Mouse (Mus musculus) mesoderm, embryonic 11.5 days (tissue): Measurements from ENCODE around the gene Creb3l1.

Experiments used
- DNase-seq: peaks from one replicate; pipeline ENCODE4 v3.0.0-alpha.2; 2012; ENCODE audit warnings: low read depth, low spot score

Creb3l1 gene

DNA sequence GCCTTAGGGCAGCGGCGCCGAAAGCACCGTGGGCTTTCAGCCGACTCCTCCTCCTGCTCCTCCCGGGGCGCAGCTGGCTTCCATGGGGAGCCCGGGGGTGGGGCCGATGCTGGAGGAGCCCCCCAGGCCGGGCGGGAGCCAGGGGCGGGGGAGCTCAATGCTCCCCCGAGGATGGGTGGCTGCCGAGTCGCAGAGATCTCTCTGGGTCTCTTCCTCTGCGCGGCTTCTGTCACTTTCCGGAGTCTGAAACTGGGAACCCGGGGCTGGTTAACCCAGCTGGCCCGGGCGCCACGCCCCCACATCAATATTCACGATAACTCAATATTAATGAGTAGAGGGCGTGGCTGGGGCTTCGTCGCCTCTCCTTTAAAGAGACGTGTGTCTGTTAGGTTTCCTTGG lies at the start of gene Creb3l1:
TSS of gene Creb3l1 (minus strand) at position 229 of the 399 bp plus-strand sequence.
- DNase-seq: peak; percentile 71

DNA sequence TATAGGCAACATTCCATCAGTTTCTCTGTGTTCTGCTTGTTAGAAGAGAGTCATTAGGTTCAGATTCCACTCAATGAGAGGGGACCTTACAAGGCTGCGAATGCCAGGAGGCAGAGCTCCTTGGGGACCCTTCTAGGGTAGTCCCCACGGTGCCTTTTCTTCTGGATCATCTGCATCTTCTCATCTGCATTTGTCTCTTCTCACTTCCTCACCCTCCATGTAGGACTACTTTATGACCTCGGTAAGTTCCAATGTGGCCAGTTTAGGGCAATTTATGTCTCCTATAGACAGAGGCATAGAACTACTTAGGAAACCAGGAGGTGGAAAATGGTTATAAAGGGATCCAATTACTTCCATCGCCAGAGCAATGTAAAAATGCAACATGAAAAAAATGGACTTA lies 46.8 kb upstream of the Creb3l1 start:
- DNase-seq: no peak

DNA sequence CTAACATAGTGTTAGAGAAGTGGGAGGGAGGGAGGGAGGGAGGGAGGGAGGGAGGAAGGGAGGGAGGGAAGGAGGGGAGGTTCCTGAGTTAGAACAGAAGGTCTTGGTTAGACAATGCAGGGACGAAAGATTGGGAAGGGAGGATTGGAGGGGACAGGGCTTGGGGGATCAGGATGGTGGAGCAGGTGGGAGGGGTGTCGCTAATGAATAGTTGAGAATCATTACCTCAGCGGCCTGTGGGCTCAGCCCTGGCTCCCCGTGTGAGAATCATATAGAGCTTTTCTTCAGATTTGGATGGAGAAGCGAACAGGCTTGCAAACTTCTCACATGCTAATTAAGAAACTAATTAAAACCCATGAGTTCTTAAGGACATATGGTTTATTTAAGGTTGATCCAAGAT lies 45.3 kb upstream of the Creb3l1 start:
- no peak for DNase-seq

DNA sequence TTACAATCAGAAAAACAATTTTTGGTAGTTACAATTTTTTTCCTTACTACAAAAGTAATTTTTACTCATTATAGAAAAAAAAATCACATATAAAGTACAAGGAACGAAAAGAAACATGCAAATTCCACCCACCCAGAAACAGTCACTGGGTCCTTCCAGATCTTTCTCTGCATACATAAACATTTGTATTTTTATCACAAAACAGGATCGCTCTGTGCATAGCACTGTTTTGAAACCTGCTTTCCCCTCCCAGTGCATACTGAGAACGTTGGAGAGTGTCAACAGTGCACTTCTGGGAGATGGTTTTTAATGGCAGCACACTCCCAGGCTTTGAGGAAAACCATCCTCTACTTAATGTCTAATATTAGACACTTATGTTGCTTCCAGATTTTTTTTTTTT lies 43.3 kb upstream of the Creb3l1 start:
- no peak for DNase-seq

DNA sequence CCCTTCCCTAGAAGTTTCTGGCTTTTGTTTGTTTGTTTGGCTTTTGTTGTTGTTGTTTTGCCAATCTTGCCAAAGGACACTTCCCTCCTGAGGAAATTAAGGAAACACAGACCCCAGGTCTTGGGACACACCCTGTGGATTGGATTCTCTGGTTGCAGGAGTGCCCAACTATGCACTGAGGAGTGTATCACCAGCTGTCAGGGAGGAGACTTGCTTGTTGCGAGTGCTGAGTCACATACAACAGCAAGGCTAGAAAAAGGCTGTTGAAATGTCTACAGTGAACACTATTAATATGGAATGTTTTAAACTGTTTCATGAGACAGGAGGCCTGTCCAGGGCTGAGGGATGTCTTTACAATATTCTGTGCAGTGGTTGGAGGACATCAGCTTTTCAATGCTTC lies 42.6 kb upstream of the Creb3l1 start:
- no peak for DNase-seq

DNA sequence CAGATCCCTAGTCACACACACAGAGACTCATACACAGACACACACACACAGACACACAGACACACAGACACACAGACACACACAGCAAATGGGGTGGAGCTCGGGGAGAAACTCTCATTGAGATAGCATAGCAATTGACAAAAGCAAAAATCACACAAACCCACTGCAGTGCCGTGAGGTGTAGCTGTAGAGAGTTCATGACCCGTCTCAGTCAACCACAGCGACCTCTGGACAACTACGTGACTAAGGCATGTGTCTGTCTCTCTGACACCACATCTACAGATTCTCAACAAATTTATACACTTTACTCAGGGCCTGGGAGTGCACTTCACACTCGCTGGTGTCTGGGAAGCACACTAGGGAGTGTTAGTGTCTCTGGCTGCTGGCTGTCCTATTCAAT lies 41.6 kb upstream of the Creb3l1 start:
- no peak for DNase-seq

DNA sequence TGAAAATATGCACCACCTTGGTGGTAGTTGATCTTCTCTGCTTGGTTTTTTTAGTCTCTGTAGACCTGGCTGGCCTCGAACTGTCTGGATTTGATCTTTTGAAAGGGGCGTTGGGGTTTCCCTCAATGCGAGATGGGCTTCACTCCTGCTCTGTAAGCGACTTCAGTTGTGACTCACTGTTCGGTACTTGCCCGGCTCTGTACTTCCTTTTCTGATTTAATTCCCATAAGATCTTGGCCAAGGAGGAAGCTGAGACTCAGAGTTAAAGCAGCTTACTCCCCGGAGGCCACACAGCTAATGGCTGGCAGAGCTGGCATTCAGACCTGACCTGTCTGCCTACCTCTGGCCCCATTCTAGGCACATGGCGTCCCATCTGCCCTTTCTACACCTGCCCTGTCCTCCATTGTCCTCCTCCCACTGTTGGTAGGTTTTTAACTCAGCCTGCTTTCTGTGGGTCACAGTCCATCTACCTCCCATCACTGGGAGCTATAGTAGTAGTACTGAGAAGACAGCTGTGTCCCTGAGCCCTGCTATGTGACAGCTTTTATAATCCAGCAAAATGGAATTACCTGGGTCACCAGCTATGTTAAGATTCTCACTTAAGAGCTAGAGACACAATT lies 41.1 kb upstream of the Creb3l1 start:
- no peak for DNase-seq

DNA sequence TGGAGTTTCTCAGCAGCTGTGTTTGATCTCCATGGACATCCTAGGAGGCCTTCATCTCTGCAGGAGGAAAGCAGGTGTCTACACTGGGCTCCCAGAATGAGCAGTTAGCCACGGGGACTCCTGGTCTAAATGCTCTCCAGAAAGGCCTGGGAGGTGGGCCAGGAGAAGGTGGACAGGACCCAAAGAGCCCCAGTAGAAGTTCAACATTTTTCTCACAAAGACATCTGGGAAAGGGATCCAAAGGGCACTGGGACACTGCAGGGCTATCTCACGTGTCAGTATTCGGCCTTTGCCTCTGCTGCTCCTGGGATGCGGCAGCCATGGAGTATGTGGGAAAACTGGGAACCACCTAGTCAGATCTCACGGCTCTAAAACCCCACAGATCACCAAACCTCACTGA lies 38.8 kb upstream of the Creb3l1 start:
- DNase-seq: no peak

DNA sequence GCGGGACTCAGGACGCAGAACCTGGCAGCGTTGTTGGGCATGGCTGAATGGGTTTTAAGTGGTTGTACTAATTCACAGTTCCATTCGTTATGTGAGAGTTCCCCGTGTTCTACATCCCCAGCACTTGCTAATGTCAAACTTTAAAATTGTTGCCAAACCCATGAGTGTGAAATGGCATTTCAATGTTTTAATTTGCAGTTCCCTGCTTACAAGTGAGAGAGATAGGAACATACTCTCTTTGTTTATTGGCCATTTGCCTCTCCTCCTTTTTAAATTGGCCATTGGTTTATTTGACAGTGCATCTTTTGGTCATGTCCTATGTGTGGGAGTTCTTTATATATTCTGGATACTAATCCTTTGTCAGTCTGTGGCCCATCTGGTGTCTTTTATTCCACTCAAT lies 37.0 kb upstream of the Creb3l1 start:
- DNase-seq: no peak

DNA sequence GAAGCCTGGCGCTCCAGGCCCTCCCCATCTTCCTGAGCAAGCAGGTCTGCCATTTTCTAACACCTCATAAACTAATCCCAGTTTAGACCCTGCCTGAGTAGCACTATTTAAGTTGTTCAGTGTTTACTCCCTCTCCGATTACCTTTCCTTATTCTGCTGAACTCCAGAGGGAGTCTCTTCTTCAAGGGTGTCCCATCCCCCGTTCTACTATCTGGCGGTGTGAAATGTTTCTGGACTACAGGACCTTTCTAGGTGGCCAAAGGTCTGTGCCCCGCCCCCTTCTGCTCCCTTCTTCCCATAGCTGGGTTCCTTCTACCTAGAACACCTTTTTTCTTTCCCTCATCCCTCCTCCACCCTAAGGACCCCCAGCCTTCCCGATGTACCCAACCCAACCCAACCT lies 36.0 kb upstream of the Creb3l1 start:
- no peak for DNase-seq

DNA sequence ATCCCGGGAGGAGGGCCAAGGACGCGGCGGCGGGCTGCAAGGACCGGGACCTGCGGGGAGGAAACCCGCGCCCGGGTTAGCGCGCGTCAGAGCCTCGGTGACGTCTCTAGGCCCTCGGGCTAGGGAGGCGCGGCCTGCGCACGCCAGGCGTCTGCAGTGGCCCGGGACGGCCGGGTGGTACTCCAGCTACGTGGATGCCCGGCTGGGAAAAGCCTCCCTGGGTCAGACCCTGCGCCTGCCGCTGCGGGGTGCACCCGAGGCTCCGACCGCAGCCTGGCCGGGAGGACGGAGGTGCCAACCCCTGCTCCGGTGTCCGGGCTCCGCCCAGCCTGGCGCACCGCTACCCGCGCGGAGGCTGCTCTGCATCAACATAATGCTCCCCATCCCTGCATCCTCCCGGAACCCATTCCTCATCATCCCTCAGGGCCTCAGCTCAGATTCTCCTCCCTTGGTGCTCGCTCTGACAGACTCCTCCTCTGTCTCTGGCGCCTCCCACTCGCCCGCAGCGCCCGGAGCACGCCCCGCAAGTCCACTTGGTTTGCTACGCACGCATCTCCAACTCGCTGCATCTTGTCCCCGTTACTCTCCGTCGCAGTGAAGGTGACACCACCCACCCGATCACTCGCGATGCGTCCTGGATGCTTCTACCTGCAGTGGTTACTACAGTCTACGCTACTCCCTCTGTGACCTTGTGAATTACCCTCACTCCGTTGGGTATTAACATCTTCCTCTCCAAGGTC lies 35.3 kb upstream of the Creb3l1 start:
- peak; percentile 68 for DNase-seq

DNA sequence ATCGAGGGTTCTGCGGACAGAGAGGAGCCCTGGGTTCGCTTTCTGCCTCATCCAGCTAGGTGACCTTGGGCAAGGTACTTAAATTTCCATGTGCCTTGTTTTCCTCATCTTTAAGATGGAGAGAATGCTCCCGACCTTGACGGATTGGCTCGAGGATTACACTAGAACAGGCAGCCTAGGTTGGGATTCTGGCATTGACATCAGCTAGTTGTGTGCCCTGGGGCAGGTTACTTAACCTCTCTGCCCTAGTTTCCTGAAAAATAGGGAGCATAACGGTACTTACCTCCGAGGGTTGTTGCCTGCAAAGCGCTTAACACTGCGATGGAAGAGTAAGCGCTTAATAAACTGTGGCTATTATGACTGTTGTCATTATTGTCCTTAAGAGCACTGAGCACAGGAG lies 34.6 kb upstream of the Creb3l1 start:
- no peak for DNase-seq

DNA sequence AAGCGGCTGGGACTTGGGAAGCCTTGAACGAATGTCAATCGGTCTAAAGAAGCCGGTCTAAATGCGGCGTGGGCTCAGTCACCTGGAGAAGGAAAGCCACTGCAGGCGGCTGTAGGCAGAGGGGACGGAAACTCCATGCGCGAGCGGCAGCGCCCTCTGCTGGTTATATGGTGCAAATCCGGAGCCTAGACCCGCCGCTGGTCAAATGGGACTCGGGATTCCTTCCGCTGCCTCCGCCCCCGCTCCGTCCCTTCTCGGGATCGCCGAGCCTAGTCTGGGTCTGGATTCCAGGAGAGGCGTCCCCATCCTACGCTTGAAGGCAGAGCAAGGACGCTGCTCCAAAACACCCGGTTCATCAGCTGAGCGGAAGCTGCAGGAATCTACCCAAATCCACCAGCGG lies 34.2 kb upstream of the Creb3l1 start:
- DNase-seq: peak; percentile 91

DNA sequence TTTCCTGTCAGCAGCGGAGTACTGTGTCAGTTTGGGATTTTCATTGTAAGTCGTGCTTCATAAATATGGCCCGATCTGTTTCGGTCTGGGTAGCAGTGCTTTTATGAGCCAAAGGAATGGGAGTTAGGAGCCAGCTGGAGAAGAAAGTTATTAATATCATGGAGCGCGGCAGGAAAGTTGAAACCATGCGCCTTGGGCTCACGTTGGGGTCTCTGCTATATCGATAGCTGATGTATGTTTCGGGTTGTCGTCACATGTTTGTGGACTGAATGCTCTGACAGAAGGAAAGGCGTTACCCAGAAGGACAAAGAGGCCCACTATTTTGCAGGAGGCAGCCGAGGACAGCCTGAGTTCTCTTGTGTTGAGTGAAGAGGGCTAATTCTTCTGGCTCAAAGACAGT lies 32.5 kb upstream of the Creb3l1 start:
- DNase-seq: no peak

DNA sequence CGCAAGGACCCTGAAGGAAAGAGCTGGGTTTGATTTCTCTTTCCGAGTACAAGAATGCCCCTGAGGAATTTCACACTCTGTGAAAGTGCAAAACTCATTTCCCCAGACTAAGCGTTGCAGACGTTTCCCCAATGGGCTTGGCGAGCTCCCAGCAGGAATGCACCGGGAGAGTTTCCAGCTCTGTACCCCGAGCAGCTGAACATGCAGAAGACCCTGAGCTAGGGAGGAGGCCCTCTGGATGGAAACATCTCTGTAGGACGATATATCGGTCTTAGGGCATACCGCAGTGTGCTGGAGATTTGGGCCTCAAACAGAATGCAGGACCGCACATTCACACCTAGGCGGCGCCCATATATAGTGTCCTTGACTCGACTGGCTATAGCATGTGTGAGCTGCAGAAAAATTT lies 31.5 kb upstream of the Creb3l1 start:
- peak; percentile 73 for DNase-seq

DNA sequence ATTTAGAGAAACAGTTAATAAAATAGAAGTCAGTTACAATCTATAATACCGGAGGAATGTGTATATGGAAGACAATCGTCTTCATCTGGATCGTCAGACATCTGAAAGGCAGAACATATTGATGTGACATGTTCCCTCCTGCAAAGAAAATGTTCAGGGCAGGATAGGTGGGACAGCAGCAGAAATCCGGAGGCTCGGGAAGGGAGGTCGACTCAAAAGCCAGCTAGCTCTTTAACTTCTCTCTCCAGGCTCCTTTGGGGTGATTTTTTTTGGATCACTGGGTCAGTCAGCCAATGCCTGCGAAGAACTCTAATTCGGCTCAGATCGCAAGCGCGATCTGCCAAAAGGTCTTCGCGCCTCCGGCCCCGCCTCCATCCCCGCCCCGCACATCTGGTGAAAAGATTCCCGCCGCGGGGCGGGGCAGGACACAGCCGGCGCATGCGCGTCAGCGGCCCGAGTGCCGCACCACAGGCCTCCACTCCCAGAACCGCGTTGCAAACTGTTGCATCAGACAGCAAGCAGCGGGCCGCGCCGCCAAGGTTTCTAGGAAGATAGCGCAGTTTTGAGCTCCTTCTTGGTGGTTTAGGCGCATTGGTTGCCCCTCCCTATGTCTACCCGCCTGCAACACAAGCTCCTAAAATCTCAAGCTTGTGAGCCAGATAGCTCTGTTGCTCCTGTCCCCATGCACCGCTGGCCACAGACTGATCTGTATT lies 31.0 kb upstream of the Creb3l1 start:
- DNase-seq: peak; percentile 96

DNA sequence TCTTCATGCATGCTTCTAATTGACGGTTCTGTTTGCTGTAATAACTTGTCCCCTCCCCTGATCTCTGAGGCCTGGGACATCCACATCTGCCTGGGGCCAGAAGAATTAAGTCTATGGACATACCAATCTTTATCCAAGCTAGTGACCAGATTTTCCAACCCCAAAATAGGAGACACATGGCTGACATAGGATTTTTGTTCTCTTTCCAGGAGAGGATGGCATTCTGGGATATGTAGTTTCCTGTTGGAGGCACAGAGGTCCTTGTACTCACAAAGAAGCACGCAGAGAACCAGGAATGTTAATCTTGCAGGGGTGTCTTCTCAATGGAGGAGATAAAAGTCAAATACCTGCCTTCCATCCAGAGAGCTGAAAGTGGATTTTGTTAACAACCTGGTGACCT lies 28.5 kb upstream of the Creb3l1 start:
- DNase-seq: no peak

DNA sequence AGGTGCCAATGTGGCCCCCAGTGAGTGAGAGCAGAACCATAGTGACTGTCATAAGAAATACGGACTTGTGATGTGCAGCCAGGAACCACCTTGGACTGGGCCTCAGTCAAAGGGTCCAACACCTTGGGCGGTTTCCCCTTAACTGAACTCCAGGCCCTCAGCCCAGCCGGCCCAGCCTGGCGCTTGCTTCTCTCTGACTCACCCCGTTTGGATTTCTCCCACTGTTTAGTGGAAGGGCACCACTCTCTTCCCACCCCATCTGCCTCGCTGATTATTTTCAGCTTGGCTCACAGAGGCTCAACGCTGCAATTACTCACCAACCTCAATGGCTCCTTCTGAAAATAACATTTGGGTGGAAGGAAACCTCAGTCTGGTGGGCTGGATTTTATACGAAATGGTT lies 27.9 kb upstream of the Creb3l1 start:
- no peak for DNase-seq

DNA sequence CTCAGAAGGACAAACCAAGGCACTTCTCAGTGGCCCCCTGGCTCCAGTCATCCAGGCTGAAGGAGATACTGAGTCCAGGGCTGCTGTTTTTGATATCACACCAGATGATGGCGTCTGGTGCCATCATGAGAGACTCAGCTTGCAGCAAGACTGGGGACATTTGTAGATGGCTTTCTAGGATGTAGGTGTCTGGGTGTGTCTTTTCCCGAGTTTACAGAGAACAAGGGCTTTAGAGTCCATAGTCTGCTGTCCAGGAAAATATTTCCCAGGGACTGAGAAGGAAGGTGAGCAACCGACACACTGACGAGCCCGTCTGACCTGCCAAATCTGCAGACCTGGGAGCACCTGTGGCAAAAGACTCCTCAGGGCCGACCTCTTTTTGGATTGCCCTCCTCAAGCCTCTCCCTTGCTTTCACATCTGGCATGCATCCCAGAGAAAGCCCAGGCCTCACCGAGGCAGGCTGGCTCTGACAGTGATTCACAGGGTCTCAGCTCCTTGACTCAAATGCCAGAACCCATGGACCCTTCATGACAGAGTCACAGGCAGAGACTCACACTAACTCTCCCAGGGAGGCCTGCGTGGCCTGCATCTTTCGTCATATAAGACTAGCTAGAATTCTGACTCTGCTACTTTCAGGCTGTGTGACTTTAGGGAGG lies 23.9 kb upstream of the Creb3l1 start:
- DNase-seq: no peak

DNA sequence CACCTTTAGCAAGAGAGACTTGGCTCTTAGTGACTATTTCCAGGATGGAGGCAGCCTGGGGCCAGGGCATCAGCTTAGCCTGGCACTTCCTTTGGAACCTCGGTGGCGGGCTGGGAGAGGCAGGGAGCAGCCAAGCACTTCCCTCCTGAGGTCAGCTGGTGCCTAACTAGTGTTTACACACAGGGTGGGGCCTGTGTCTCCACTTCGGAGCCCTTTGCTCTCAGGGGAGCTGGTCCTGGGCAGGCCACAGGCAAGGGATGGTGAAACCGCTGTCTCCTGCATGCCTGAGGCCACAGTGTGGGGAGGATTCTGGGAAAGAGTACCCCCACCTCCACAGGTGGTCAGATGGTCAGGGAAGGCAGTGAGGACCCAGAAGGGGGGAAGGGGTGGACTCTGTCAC lies 23.3 kb upstream of the Creb3l1 start:
- no peak for DNase-seq

DNA sequence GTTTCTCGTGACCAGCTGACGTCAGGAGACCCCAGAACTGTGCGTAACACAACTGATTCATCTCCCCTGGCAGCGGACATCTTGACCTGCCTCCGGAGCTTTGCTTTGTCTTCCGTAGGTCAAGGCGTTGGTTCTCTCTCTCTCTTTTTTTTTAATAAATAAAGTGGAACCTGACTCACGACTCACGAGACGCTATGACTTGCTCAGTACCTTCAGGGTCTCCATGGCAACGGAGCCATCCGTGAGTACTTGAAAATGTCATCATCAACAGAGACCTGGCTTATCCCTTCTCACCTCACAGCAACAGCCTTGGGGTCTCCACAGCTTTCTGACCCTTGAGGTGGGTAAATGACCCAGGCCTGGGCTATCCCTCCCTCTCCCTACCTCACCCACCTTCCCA lies 19.0 kb upstream of the Creb3l1 start:
- no peak for DNase-seq

DNA sequence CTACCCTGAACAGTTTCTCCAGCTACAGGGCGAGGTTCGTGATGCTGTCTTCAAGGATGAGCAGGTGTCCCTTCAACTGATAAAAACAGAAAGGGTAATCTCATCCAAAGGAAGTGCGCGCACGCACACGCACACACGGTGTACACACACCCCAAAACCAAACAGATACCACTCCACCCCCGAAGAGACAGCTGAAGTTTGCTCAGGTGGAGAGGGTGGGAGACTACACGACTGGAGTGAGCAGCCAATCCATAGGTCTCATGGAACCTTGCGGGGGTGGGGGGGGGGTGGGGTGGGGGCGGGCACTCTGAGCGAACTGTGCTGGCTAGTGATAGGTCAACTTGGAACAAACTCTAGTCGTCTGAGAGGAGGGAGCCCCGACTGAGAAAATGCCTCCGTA lies 17.2 kb upstream of the Creb3l1 start:
- DNase-seq: no peak

DNA sequence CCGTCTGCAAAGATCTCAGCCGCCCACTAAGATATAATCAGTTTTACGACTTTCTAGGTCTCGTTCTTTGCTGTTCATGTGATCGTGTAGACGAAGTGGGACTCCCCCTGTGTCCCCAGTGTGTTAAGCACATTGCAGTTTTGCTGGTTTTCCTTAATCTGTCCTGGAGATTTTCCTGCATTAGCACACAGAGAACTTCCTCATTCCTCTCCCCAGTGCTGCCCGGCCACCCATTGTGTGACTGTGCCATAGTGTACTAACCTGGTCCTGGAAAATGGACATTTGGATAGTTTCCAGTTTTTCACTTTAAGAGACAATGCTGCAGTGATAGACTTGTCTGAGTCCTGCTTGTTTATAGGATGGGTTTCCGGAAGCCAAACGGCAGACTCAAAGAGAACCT lies 10.0 kb upstream of the Creb3l1 start:
- DNase-seq: no peak
